Mouse (Mus musculus): ENCODE measurements at regions not wholly inside any gene's neighbourhood (a gene's known extent, or its start where the extent isn't known, plus 50 kb on each side); places are given as distances from the start of the nearest gene placed in this dataset.
A peak's percentile ranks its signal among the peaks of the same experiment; 100 is the strongest.

GRCm38 (mm10) chr17:83930401-83930800 is 82.6 kb upstream of the Haao start:
- Histone ChIP-seq H3K27ac (replicated peaks; ENCODE audit: low read depth, low read length) (no peak overlapping the region), H3K9ac (ENCODE audit: low read depth, low read length) (no peak overlapping the region), H3K4me2 (ENCODE audit: low read depth, low read length) (no peak overlapping the region), H3K4me1 (ENCODE audit: control insufficient read depth, insufficient read depth, low read length) (no peaks in the 10 kb centered on the region; the same call in 1 of the 2 replicates), H3K27me3 (replicated peaks; ENCODE audit: control insufficient read depth, insufficient read depth, low read length) (no peaks in the 10 kb centered on the region), H3K4me3 (ENCODE audit: low read depth, low read length) (no peak overlapping the region), H3K9me3 (ENCODE audit: control insufficient read depth, low read length) (no peaks in the 10 kb centered on the region), H3K36me3 (ENCODE audit: control insufficient read depth, insufficient read depth, low read length) (no peaks in the 10 kb centered on the region)
- ATAC-seq (ENCODE audit: low read depth) = no peak
- WGBS = 73% methylated on average over 5 of the region's 5 CpGs
- DNase-seq (ENCODE audit: low spot score) = no peak

GRCm38 (mm10) chr17:83927749-83928387 is 80.1 kb upstream of the Haao start:
- H3K4me1 ChIP-seq (ENCODE audit: control insufficient read depth, insufficient read depth, low read length) = no peaks in the 10 kb centered on the region; the same call in 1 of the 2 replicates
- H3K9me3 ChIP-seq (ENCODE audit: control insufficient read depth, low read length) = no peaks in the 10 kb centered on the region
- no peak overlapping the region for H3K4me2 ChIP-seq (ENCODE audit: low read depth, low read length)
- no peak overlapping the region for H3K4me3 ChIP-seq (ENCODE audit: low read depth, low read length)
- H3K9ac ChIP-seq (ENCODE audit: low read depth, low read length) = no peak overlapping the region
- H3K36me3 ChIP-seq (ENCODE audit: control insufficient read depth, insufficient read depth, low read length) = no peaks in the 10 kb centered on the region
- 46% methylated on average over 6 of the region's 6 CpGs for WGBS
- DNase-seq (ENCODE audit: low spot score) = peak; percentile 25
- peak; percentile 63; the same call in 1 of the 2 replicates for ATAC-seq (ENCODE audit: low read depth)
- H3K27me3 ChIP-seq (replicated peaks; ENCODE audit: control insufficient read depth, insufficient read depth, low read length) = no peaks in the 10 kb centered on the region
- no peak overlapping the region for H3K27ac ChIP-seq (replicated peaks; ENCODE audit: low read depth, low read length)

- no peak overlapping the region for H3K4me3 ChIP-seq (ENCODE audit: low read depth, low read length)
- DNase-seq (ENCODE audit: low spot score) (no peak), ATAC-seq (ENCODE audit: low read depth) (no peak)
- H3K9me3 ChIP-seq (ENCODE audit: control insufficient read depth, low read length) = no peaks in the 10 kb centered on the region
- no peak overlapping the region for H3K27ac ChIP-seq (replicated peaks; ENCODE audit: low read depth, low read length)
- H3K36me3 ChIP-seq (ENCODE audit: control insufficient read depth, insufficient read depth, low read length) = no peaks in the 10 kb centered on the region
- peaks cover 12% of the 10 kb centered on the region for H3K4me1 ChIP-seq (ENCODE audit: control insufficient read depth, insufficient read depth, low read length)
- H3K9ac ChIP-seq (ENCODE audit: low read depth, low read length) = no peak overlapping the region
- H3K4me2 ChIP-seq (ENCODE audit: low read depth, low read length) = no peak overlapping the region
- H3K27me3 ChIP-seq (replicated peaks; ENCODE audit: control insufficient read depth, insufficient read depth, low read length) = no peaks in the 10 kb centered on the region
- WGBS = 60% methylated on average over 14 of the region's 16 CpGs
These were observed 76.6 kb upstream of the Haao start for GRCm38 (mm10) chr17:83924259-83924922.

- H3K4me2 ChIP-seq (ENCODE audit: low read depth, low read length) = no peak overlapping the region
- H3K9me3 ChIP-seq (ENCODE audit: control insufficient read depth, low read length) = no peaks in the 10 kb centered on the region
- ATAC-seq (ENCODE audit: low read depth) = no peak
- H3K27ac ChIP-seq (replicated peaks; ENCODE audit: low read depth, low read length) = 0 out of 2 replicates have a peak overlapping the region, but pooled peaks have one; percentile 30
- H3K4me1 ChIP-seq (ENCODE audit: control insufficient read depth, insufficient read depth, low read length) = peaks cover 40% of the 10 kb centered on the region
- no peaks in the 10 kb centered on the region for H3K36me3 ChIP-seq (ENCODE audit: control insufficient read depth, insufficient read depth, low read length)
- peak; percentile 59 for DNase-seq (ENCODE audit: low spot score)
- WGBS = 48% methylated on average over 8 of the region's 8 CpGs
- H3K9ac ChIP-seq (ENCODE audit: low read depth, low read length) = no peak overlapping the region
- no peaks in the 10 kb centered on the region for H3K27me3 ChIP-seq (replicated peaks; ENCODE audit: control insufficient read depth, insufficient read depth, low read length)
- H3K4me3 ChIP-seq (ENCODE audit: low read depth, low read length) = no peak overlapping the region
These were observed 73.1 kb upstream of the Haao start for GRCm38 (mm10) chr17:83920894-83921293.

GRCm38 (mm10) chr17:83920225-83920624 is 72.5 kb upstream of the Haao start:
- Histone ChIP-seq H3K27ac (replicated peaks; ENCODE audit: low read depth, low read length) (no peak overlapping the region), H3K9me3 (ENCODE audit: control insufficient read depth, low read length) (no peaks in the 10 kb centered on the region), H3K4me1 (ENCODE audit: control insufficient read depth, insufficient read depth, low read length) (peaks cover 47% of the 10 kb centered on the region), H3K4me2 (ENCODE audit: low read depth, low read length) (no peak overlapping the region), H3K9ac (ENCODE audit: low read depth, low read length) (no peak overlapping the region), H3K27me3 (replicated peaks; ENCODE audit: control insufficient read depth, insufficient read depth, low read length) (no peaks in the 10 kb centered on the region), H3K4me3 (ENCODE audit: low read depth, low read length) (no peak overlapping the region), H3K36me3 (ENCODE audit: control insufficient read depth, insufficient read depth, low read length) (no peaks in the 10 kb centered on the region)
- no peak for DNase-seq (ENCODE audit: low spot score)
- no peak for ATAC-seq (ENCODE audit: low read depth)
- WGBS = 25% methylated on average over 4 of the region's 4 CpGs

- H3K4me2 ChIP-seq (ENCODE audit: low read depth, low read length) = no peak overlapping the region
- 44% methylated on average over 9 of the region's 9 CpGs for WGBS
- no peaks in the 10 kb centered on the region for H3K9me3 ChIP-seq (ENCODE audit: control insufficient read depth, low read length)
- H3K27ac ChIP-seq (replicated peaks; ENCODE audit: low read depth, low read length) = no peak overlapping the region; the same call in 1 of the 2 replicates
- no peak overlapping the region for H3K9ac ChIP-seq (ENCODE audit: low read depth, low read length)
- ATAC-seq (ENCODE audit: low read depth) (no peak), DNase-seq (ENCODE audit: low spot score) (no peak)
- no peaks in the 10 kb centered on the region for H3K36me3 ChIP-seq (ENCODE audit: control insufficient read depth, insufficient read depth, low read length)
- H3K4me1 ChIP-seq (ENCODE audit: control insufficient read depth, insufficient read depth, low read length) = peaks cover 55% of the 10 kb centered on the region
- no peak overlapping the region for H3K4me3 ChIP-seq (ENCODE audit: low read depth, low read length)
- no peaks in the 10 kb centered on the region for H3K27me3 ChIP-seq (replicated peaks; ENCODE audit: control insufficient read depth, insufficient read depth, low read length)
These were observed 70.8 kb upstream of the Haao start for GRCm38 (mm10) chr17:83918413-83919139.

GRCm38 (mm10) chr17:83917781-83918180 is 70.0 kb upstream of the Haao start:
- Histone ChIP-seq H3K4me1 (ENCODE audit: control insufficient read depth, insufficient read depth, low read length) (peaks cover 62% of the 10 kb centered on the region), H3K4me2 (ENCODE audit: low read depth, low read length) (no peak overlapping the region), H3K4me3 (ENCODE audit: low read depth, low read length) (no peak overlapping the region), H3K9me3 (ENCODE audit: control insufficient read depth, low read length) (no peaks in the 10 kb centered on the region), H3K27ac (replicated peaks; ENCODE audit: low read depth, low read length) (peak overlapping the region; percentile 67; the same call in 1 of the 2 replicates), H3K36me3 (ENCODE audit: control insufficient read depth, insufficient read depth, low read length) (no peaks in the 10 kb centered on the region), H3K9ac (ENCODE audit: low read depth, low read length) (no peak overlapping the region), H3K27me3 (replicated peaks; ENCODE audit: control insufficient read depth, insufficient read depth, low read length) (no peaks in the 10 kb centered on the region)
- no peak for ATAC-seq (ENCODE audit: low read depth)
- 61% methylated on average over 4 of the region's 4 CpGs for WGBS
- DNase-seq (ENCODE audit: low spot score) = no peak

GRCm38 (mm10) chr17:83916684-83917166 is 69.0 kb upstream of the Haao start:
- DNase-seq (ENCODE audit: low spot score) (peak; percentile 95), ATAC-seq (ENCODE audit: low read depth) (peak; percentile 74)
- H3K4me2 ChIP-seq (ENCODE audit: low read depth, low read length) = no peak overlapping the region
- peak overlapping the region; percentile 67 for H3K27ac ChIP-seq (replicated peaks; ENCODE audit: low read depth, low read length)
- H3K27me3 ChIP-seq (replicated peaks; ENCODE audit: control insufficient read depth, insufficient read depth, low read length) = no peaks in the 10 kb centered on the region
- H3K4me1 ChIP-seq (ENCODE audit: control insufficient read depth, insufficient read depth, low read length) = peaks cover 62% of the 10 kb centered on the region
- H3K4me3 ChIP-seq (ENCODE audit: low read depth, low read length) = no peak overlapping the region
- H3K9me3 ChIP-seq (ENCODE audit: control insufficient read depth, low read length) = no peaks in the 10 kb centered on the region
- H3K9ac ChIP-seq (ENCODE audit: low read depth, low read length) = peak overlapping the region; percentile 7; the same call in 1 of the 2 replicates
- WGBS = 8% methylated on average over 10 of the region's 10 CpGs
- H3K36me3 ChIP-seq (ENCODE audit: control insufficient read depth, insufficient read depth, low read length) = no peaks in the 10 kb centered on the region

Measured in embryonic facial prominence, embryonic 14.5 days (tissue).